Mouse (Mus musculus) neural tube, embryonic 12.5 days (tissue): Measurements from ENCODE around the gene Osbpl9. TPM values are rescaled to one million over a fixed set of nuclear protein-coding genes. Genes with fewer than 3 reads are reported as not detected.

Source experiments
- ATAC-seq: fragments of 200-750 bp; cut with Nextera tagmentation; 2 replicates; pipeline ENCODE4 v1.8.0; 2017; ENCODE audit warnings: low read depth, mild to moderate bottlenecking, moderate TSS enrichment, moderate library complexity; ENCODE audit not compliant: low FRiP score
- H3K27ac ChIP-seq: fragments of 300-500 bp; sonication (generic); 2 replicates; pipeline ENCODE4 v1.5.1; 2016
- H3K27me3 ChIP-seq: fragments of 300-500 bp; sonication (generic); replicated peaks from 2 replicates; pipeline ENCODE4 v1.6.1; 2016; ENCODE audit warnings: mild to moderate bottlenecking
- H3K36me3 ChIP-seq: fragments of 300-500 bp; sonication (generic); 2 replicates; pipeline ENCODE4 v1.6.1; 2016; ENCODE audit warnings: mild to moderate bottlenecking
- H3K4me1 ChIP-seq: fragments of 300-500 bp; sonication (generic); 2 replicates; pipeline ENCODE4 v1.6.1; 2016
- H3K4me2 ChIP-seq: fragments of 300-500 bp; sonication (generic); replicated peaks from 2 replicates; pipeline ENCODE4 v1.6.1; 2016; ENCODE audit warnings: mild to moderate bottlenecking
- H3K4me3 ChIP-seq: fragments of 300-500 bp; sonication (generic); 2 replicates; pipeline ENCODE4 v1.5.1; 2016
- H3K9ac ChIP-seq: fragments of 300-500 bp; sonication (generic); 2 replicates; pipeline ENCODE4 v1.6.1; 2016; ENCODE audit warnings: mild to moderate bottlenecking
- H3K9me3 ChIP-seq: fragments of 300-500 bp; sonication (generic); 2 replicates; pipeline ENCODE4 v1.6.1; 2016; ENCODE audit warnings: mild to moderate bottlenecking
- WGBS: fragments of 180-500 bp; shearing (Covaris S2); methylation state at CpG from one replicate; pipeline ENCODE4 v1.1.7; 2016; 5-methylcytosine and 5-hydroxymethylcytosine counted together
- polyA plus RNA-seq: library from polyadenylated mRNA; unstranded; fragments of >200 nt; fragmentation: Nextera tagmentation; extraction: Ambion mirVana; gene quantifications from 2 replicates; pipeline ENCODE4 v1.2.1, GENCODE M21; 2016

The Osbpl9 gene
- polyA plus RNA-seq, 1 experiment from 2014 or later, result 95.9 TPM

- no peak overlapping the region for H3K4me3 ChIP-seq
- no peak overlapping the region for H3K4me2 ChIP-seq
- no peaks in the 10 kb centered on the region for H3K36me3 ChIP-seq
- H3K27me3 ChIP-seq, result no peaks in the 10 kb centered on the region
- no peak overlapping the region for H3K9ac ChIP-seq
- no peaks in the 10 kb centered on the region for H3K4me1 ChIP-seq
- H3K27ac ChIP-seq, result no peak overlapping the region
- no peak for ATAC-seq
- no peaks in the 10 kb centered on the region for H3K9me3 ChIP-seq
- WGBS, result 88% methylated on average over 6 of the region's 6 CpGs
These were observed 93.1 kb downstream of the Osbpl9 start for GRCm38 (mm10) chr4:109109012-109109411.

DNA sequence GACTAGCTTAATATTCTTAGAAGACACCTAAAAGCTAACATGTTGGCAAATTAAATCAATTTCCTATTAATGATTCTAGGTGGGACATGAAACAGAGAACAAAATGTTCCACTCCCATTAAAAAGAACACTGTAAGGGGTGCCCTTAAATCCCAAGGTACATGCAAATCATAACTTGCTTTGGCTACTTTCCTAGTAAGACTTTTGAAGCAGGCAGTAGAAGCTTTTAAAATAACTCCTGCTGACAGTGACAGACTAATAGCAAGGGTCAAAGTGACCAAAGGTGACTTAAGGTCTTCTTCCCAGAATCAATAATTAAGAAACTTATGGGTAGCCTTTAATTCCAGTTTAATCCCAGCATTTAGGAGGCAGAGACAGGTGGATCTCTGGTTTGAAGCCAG, 95.5 kb downstream of the Osbpl9 start:
- no peak for ATAC-seq
- no peak overlapping the region for H3K4me3 ChIP-seq
- no peaks in the 10 kb centered on the region for H3K4me1 ChIP-seq
- H3K9me3 ChIP-seq, result no peaks in the 10 kb centered on the region
- H3K9ac ChIP-seq, result no peak overlapping the region
- H3K36me3 ChIP-seq, result no peaks in the 10 kb centered on the region
- no peak overlapping the region for H3K27ac ChIP-seq
- no peaks in the 10 kb centered on the region for H3K27me3 ChIP-seq
- H3K4me2 ChIP-seq, result no peak overlapping the region

- Histone ChIP-seq H3K4me2 (no peak overlapping the region), H3K4me1 (no peaks in the 10 kb centered on the region), H3K4me3 (no peak overlapping the region), H3K27me3 (no peaks in the 10 kb centered on the region), H3K36me3 (0 out of 2 replicates have a peak, but pooled peaks cover 3% of the 10 kb centered on the region), H3K27ac (no peak overlapping the region), H3K9me3 (no peaks in the 10 kb centered on the region), H3K9ac (no peak overlapping the region)
- ATAC-seq, result no peak
- 88% methylated on average over 3 of the region's 3 CpGs for WGBS
These were observed 96.0 kb downstream of the Osbpl9 start for GRCm38 (mm10) chr4:109106034-109106433.

DNA sequence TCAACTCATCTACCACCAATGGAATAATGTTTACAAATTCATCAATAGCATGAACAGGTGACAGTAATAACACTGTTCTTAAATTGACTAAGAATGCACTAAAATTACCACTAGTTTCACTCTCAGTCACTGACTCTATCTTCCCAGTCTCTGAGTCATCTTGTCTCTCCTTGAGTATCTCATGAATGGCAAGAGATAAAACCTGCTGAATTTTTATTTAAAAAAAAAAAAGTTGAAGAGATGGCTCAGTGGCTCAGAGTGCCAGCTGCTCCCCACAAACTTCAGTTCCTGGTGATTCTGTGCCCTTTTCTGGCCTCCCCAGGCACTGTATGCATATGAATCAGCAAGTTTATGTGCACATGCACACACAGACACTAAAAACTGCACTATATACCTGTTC, 96.8 kb downstream of the Osbpl9 start:
- no peak for ATAC-seq
- no peak overlapping the region for H3K4me2 ChIP-seq
- no peaks in the 10 kb centered on the region for H3K4me1 ChIP-seq

GRCm38 (mm10) chr4:109103145-109103883, 98.8 kb downstream of the Osbpl9 start:
- 87% methylated on average over 9 of the region's 9 CpGs for WGBS
- H3K4me3 ChIP-seq, result no peak overlapping the region
- no peak for ATAC-seq
- no peak overlapping the region for H3K27ac ChIP-seq
- H3K36me3 ChIP-seq, result peaks cover 6% of the 10 kb centered on the region; the same call in 1 of the 2 replicates
- no peak overlapping the region for H3K9ac ChIP-seq
- H3K27me3 ChIP-seq, result no peaks in the 10 kb centered on the region
- no peaks in the 10 kb centered on the region for H3K9me3 ChIP-seq
- H3K4me1 ChIP-seq, result no peaks in the 10 kb centered on the region
- H3K4me2 ChIP-seq, result no peak overlapping the region

More for the DNA sequence above, 96.8 kb downstream of the Osbpl9 start:
- Histone ChIP-seq H3K9me3 (no peaks in the 10 kb centered on the region), H3K36me3 (peaks cover 6% of the 10 kb centered on the region; the same call in 1 of the 2 replicates), H3K27me3 (no peaks in the 10 kb centered on the region), H3K4me3 (no peak overlapping the region), H3K9ac (no peak overlapping the region), H3K27ac (no peak overlapping the region)

DNA sequence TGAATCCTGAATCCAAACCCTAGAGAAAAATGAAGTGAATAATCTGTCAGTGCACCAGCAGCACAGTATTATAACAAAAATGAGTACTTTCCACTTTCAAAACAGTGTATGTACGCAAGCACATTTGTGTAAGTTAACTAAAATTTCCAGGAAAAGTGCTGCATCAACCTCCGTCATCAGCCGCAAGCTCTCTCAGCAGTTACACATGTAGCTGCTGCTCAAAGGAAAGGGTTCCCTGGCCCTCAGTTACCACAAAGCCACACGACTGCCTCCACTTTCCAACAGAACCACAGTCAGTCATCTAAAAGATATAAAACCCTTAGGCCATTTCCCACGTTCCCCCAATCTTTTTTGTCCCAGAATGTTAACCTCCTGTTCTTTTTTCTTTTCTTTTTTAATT, 99.5 kb downstream of the Osbpl9 start:
- no peaks in the 10 kb centered on the region for H3K9me3 ChIP-seq
- H3K36me3 ChIP-seq, result peaks cover 6% of the 10 kb centered on the region; the same call in 1 of the 2 replicates
- H3K27ac ChIP-seq, result no peak overlapping the region
- no peak overlapping the region for H3K9ac ChIP-seq
- no peaks in the 10 kb centered on the region for H3K27me3 ChIP-seq
- ATAC-seq, result no peak
- WGBS, result 86% methylated on average over 5 of the region's 5 CpGs
- no peaks in the 10 kb centered on the region for H3K4me1 ChIP-seq
- no peak overlapping the region for H3K4me3 ChIP-seq
- H3K4me2 ChIP-seq, result no peak overlapping the region

GRCm38 (mm10) chr4:109098861-109099260, 103.2 kb downstream of the Osbpl9 start:
- Histone ChIP-seq H3K9me3 (no peaks in the 10 kb centered on the region), H3K4me2 (no peak overlapping the region), H3K27me3 (no peaks in the 10 kb centered on the region), H3K27ac (no peak overlapping the region), H3K36me3 (peaks cover 11% of the 10 kb centered on the region; the same call in 1 of the 2 replicates), H3K4me3 (no peak overlapping the region), H3K9ac (no peak overlapping the region), H3K4me1 (no peaks in the 10 kb centered on the region)
- WGBS, result 95% methylated on average over 3 of the region's 3 CpGs
- ATAC-seq, result no peak

- Histone ChIP-seq H3K36me3 (peaks cover 5% of the 10 kb centered on the region), H3K4me1 (no peaks in the 10 kb centered on the region), H3K4me2 (no peak overlapping the region), H3K27me3 (no peaks in the 10 kb centered on the region), H3K27ac (no peak overlapping the region), H3K4me3 (no peak overlapping the region), H3K9me3 (no peaks in the 10 kb centered on the region), H3K9ac (no peak overlapping the region)
- no peak for ATAC-seq
- 67% methylated on average over 2 of the region's 2 CpGs for WGBS
These were observed 107.8 kb downstream of the Osbpl9 start for GRCm38 (mm10) chr4:109094269-109094668.

DNA sequence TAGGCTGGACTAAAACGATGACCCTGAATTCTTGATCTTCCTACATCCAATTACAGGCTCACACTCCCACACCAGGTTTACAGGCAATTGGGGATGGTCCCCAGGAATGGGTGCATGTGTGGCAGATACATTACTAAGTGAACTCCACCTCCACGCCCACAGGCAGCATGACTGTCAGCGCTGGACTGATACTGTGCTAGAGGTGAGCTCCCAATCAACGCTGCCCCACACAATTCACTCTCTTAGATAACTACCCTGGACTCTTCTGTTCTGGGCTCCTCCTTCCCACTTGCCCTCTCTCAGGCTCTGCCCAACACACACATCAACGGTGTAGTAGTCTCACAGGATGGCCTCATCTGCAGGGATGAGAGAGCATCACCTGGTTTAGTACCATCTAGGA, 109.7 kb downstream of the Osbpl9 start:
- Histone ChIP-seq H3K4me1 (no peaks in the 10 kb centered on the region), H3K27me3 (no peaks in the 10 kb centered on the region), H3K4me2 (no peak overlapping the region), H3K4me3 (no peak overlapping the region), H3K9me3 (no peaks in the 10 kb centered on the region), H3K36me3 (peaks cover 5% of the 10 kb centered on the region), H3K9ac (no peak overlapping the region), H3K27ac (no peak overlapping the region)
- WGBS, result 92% methylated on average over 5 of the region's 5 CpGs
- ATAC-seq, result no peak

DNA sequence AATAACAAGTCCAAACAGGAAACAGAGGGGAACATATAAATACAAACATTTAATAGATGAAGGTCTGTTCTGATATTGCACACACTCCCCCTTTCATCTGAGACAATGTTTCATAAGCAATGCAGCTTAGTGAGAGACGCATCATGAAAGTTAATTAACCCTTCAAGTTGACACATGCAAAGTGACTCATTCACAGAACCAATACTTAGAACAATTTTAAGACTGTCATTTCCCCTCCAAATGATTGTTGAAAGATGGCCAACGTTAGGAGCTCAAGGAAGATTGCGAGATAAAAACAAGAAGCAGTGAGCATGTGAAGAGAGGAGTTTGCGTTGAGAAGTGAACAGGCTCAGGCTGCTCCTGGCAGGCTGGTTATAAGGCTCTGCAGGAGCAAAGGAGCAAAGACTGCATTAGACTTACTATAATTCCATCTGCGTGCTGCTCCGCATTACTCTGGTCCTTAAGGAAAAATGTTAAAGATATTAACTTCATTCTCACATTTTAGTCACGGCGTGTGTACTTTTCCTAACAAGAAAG, 110.8 kb downstream of the Osbpl9 start:
- Histone ChIP-seq H3K4me1 (no peaks in the 10 kb centered on the region), H3K4me3 (no peak overlapping the region)
- WGBS, result 95% methylated on average over 8 of the region's 8 CpGs

GRCm38 (mm10) chr4:109089999-109090398, 112.1 kb downstream of the Osbpl9 start:
- ATAC-seq, result no peak
- Histone ChIP-seq H3K9me3 (no peaks in the 10 kb centered on the region), H3K27ac (no peak overlapping the region), H3K4me2 (no peak overlapping the region), H3K4me1 (no peaks in the 10 kb centered on the region), H3K27me3 (no peaks in the 10 kb centered on the region), H3K9ac (no peak overlapping the region), H3K36me3 (no peaks in the 10 kb centered on the region; the same call in 1 of the 2 replicates), H3K4me3 (no peak overlapping the region)
- WGBS, result 86% methylated on average over 6 of the region's 6 CpGs

More for the DNA sequence above, 110.8 kb downstream of the Osbpl9 start:
- Histone ChIP-seq H3K4me2 (no peak overlapping the region), H3K9me3 (no peaks in the 10 kb centered on the region), H3K27ac (no peak overlapping the region), H3K36me3 (no peaks in the 10 kb centered on the region; the same call in 1 of the 2 replicates), H3K9ac (no peak overlapping the region), H3K27me3 (no peaks in the 10 kb centered on the region)
- no peak for ATAC-seq

GRCm38 (mm10) chr4:109089171-109089570, 112.9 kb downstream of the Osbpl9 start:
- Histone ChIP-seq H3K36me3 (no peaks in the 10 kb centered on the region; the same call in 1 of the 2 replicates), H3K4me2 (no peak overlapping the region), H3K4me3 (no peak overlapping the region), H3K4me1 (no peaks in the 10 kb centered on the region), H3K27ac (no peak overlapping the region), H3K9ac (no peak overlapping the region), H3K27me3 (no peaks in the 10 kb centered on the region), H3K9me3 (no peaks in the 10 kb centered on the region)
- ATAC-seq, result no peak
- WGBS, result 92% methylated on average over 5 of the region's 5 CpGs

GRCm38 (mm10) chr4:109080118-109080517, 122.0 kb downstream of the Osbpl9 start:
- H3K9ac ChIP-seq, result no peak overlapping the region
- no peak overlapping the region for H3K4me3 ChIP-seq
- ATAC-seq, result no peak
- H3K9me3 ChIP-seq, result no peaks in the 10 kb centered on the region
- H3K27ac ChIP-seq, result no peak overlapping the region
- WGBS, result 84% methylated on average over 5 of the region's 5 CpGs
- peaks cover 38% of the 10 kb centered on the region for H3K36me3 ChIP-seq
- no peaks in the 10 kb centered on the region for H3K27me3 ChIP-seq
- H3K4me1 ChIP-seq, result no peaks in the 10 kb centered on the region
- no peak overlapping the region for H3K4me2 ChIP-seq
